Mouse (Mus musculus) limb, embryonic 12.5 days (tissue): Measurements from ENCODE around the gene Tchhl1. TPM values are rescaled to one million over a fixed set of nuclear protein-coding genes. Genes with fewer than 3 reads are reported as not detected.
A peak's percentile ranks its signal among the peaks of the same experiment; 100 is the strongest.
"Not testable (repeated sequence)": the region's sequence is repeated elsewhere in the genome, so short reads cannot be mapped to it uniquely, and the experiment has no call there.

Source experiments
- ATAC-seq: fragments of 200-750 bp; cut with Nextera tagmentation; 2 replicates; pipeline ENCODE4 v1.8.0; 2017; ENCODE audit warnings: low read depth, moderate TSS enrichment; ENCODE audit not compliant: insufficient number of reproducible peaks, insufficient read depth, low FRiP score, low TSS enrichment
- H3K27ac ChIP-seq: fragments of 300-500 bp; sonication (generic); 2 replicates; pipeline ENCODE4 v1.5.1; 2016; ENCODE audit warnings: mild to moderate bottlenecking, moderate library complexity
- H3K27me3 ChIP-seq: fragments of 300-500 bp; sonication (generic); 2 replicates; pipeline ENCODE4 v1.6.1; 2016; ENCODE audit warnings: mild to moderate bottlenecking, moderate library complexity
- H3K36me3 ChIP-seq: fragments of 300-500 bp; sonication (generic); 2 replicates; pipeline ENCODE4 v1.6.1; 2016; ENCODE audit warnings: mild to moderate bottlenecking, moderate library complexity
- H3K4me1 ChIP-seq: fragments of 300-500 bp; sonication (generic); replicated peaks from 2 replicates; pipeline ENCODE4 v1.6.1; 2016
- H3K4me2 ChIP-seq: fragments of 300-500 bp; sonication (generic); 2 replicates; pipeline ENCODE4 v1.6.1; 2016; ENCODE audit warnings: mild to moderate bottlenecking, moderate library complexity
- H3K4me3 ChIP-seq: fragments of 300-500 bp; sonication (generic); replicated peaks from 2 replicates; pipeline ENCODE4 v1.5.1; 2016; ENCODE audit warnings: mild to moderate bottlenecking
- H3K9ac ChIP-seq: fragments of 300-500 bp; sonication (generic); replicated peaks from 2 replicates; pipeline ENCODE4 v1.6.1; 2016; ENCODE audit warnings: mild to moderate bottlenecking, moderate library complexity
- H3K9me3 ChIP-seq: fragments of 300-500 bp; sonication (generic); 2 replicates; pipeline ENCODE4 v1.6.1; 2016; ENCODE audit warnings: mild to moderate bottlenecking, moderate library complexity
- WGBS: fragments of 180-500 bp; shearing (Covaris S2); methylation state at CpG from one replicate; pipeline ENCODE4 v1.1.7; 2016; 5-methylcytosine and 5-hydroxymethylcytosine counted together
- polyA plus RNA-seq: library from polyadenylated mRNA; unstranded; fragments of >200 nt; fragmentation: Nextera tagmentation; extraction: Ambion mirVana; gene quantifications from 2 replicates; pipeline ENCODE4 v1.2.1, GENCODE M21; 2016

The Tchhl1 gene
- polyA plus RNA-seq = not detected in 2 replicates

GRCm38 (mm10) chr3:93468561-93468960 lies at the start of gene Tchhl1:
TSS of gene Tchhl1 (plus strand) at chr3:93468754.
- ATAC-seq = no peak
- 37% methylated on average over 5 of the region's 5 CpGs for WGBS
- no peak within 1 kb of the TSS for H3K27ac ChIP-seq
- H3K9ac ChIP-seq = no peak within 1 kb of the TSS
- no peak within 1 kb of the TSS for H3K4me2 ChIP-seq
- no peaks in the 10 kb centered on the region for H3K4me1 ChIP-seq
- H3K9me3 ChIP-seq = no peaks in the 10 kb centered on the region
- no peaks in the 10 kb centered on the region for H3K36me3 ChIP-seq
- H3K27me3 ChIP-seq = no peaks in the 10 kb centered on the region
- no peak within 1 kb of the TSS for H3K4me3 ChIP-seq

GRCm38 (mm10) chr3:93431673-93432072 lies 36.9 kb upstream of the Tchhl1 start:
- H3K9me3 ChIP-seq = no peaks in the 10 kb centered on the region
- no peak for ATAC-seq
- H3K4me2 ChIP-seq = no peak overlapping the region
- H3K9ac ChIP-seq = no peak overlapping the region
- H3K4me1 ChIP-seq = no peaks in the 10 kb centered on the region
- H3K36me3 ChIP-seq = no peaks in the 10 kb centered on the region
- whole genome bisulfite sequencing = 64% methylated on average over 3 of the region's 3 CpGs
- H3K27me3 ChIP-seq = no peaks in the 10 kb centered on the region
- H3K27ac ChIP-seq = no peak overlapping the region
- no peak overlapping the region for H3K4me3 ChIP-seq

DNA sequence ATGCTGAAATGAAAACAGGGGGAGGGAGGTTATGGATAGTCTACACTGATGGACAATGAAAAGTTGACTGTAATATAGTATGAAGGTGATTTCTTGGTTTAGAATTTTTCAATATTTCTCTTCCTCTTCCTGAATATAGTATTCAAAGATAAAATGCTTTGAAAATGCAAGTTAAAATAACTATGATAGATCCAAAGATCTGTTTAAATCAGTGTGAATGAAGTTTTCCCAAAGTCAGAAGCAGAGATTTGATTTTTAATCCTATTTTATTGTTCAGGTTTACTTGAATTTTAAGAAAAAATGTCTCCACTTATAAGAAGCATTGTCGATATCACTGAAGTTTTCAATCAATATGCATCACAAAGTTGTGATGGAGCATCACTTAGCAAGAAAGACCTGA lies 26.5 kb upstream of the Tchhl1 start, which contains the start of gene Tchh:
Gene Tchh, plus strand, starts transcription at position 301 of the 400 bp plus-strand sequence.
- no peaks in the 10 kb centered on the region for H3K36me3 ChIP-seq
- H3K4me1 ChIP-seq = peaks cover 18% of the 10 kb centered on the region; the same call in 1 of the 2 replicates
- no peak within 1 kb of the TSS for H3K27ac ChIP-seq
- ATAC-seq = no peak
- no peak within 1 kb of the TSS for H3K9ac ChIP-seq
- no peaks in the 10 kb centered on the region for H3K9me3 ChIP-seq
- 87% methylated on average over 1 of the region's 1 CpGs for WGBS
- H3K4me2 ChIP-seq = peak within 1 kb of the TSS; percentile 88
- peaks cover 50% of the 10 kb centered on the region for H3K27me3 ChIP-seq
- H3K4me3 ChIP-seq = peak within 1 kb of the TSS; percentile 59; the same call in 1 of the 2 replicates

DNA sequence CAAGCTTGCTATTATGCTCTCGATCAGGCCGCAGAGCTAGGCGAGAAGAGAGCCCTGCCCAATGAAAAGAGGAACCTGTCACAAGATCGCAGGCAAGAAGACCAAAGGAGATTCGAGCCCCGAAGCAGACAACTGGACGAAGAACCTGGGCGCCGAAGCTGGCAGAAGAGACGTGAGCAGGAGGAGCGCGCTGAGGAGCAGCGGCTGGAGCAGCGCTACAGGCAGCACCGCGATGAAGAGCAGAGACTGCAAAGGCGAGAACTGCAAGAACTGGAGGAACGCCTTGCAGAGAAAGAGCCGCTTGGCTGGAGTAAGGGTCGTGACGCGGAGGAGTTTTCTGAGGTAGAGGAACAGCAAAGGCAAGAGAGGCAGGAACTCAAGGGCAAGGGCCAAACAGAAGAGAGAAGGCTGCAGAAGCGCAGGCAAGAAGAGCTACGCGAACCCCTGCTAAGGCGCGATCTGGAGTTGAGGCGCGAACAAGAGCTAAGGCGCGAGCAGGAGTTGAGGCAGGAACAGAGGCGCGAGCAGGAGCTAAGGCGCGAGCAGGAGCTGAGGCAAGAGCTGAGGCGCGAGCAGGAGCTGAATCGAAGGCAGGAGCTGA lies 25.0 kb upstream of the Tchhl1 start:
- peak overlapping the region; percentile 59 for H3K4me3 ChIP-seq
- no peaks in the 10 kb centered on the region for H3K36me3 ChIP-seq
- H3K9me3 ChIP-seq = no peaks in the 10 kb centered on the region
- H3K4me1 ChIP-seq = peaks cover 18% of the 10 kb centered on the region; the same call in 1 of the 2 replicates
- under 1% methylated on average over 38 of the region's 38 CpGs for WGBS
- peak overlapping the region; percentile 47; the same call in 1 of the 2 replicates for H3K9ac ChIP-seq
- H3K27ac ChIP-seq = no peak overlapping the region
- peaks cover 59% of the 10 kb centered on the region for H3K27me3 ChIP-seq
- H3K4me2 ChIP-seq = peak overlapping the region; percentile 88
- no peak for ATAC-seq

DNA sequence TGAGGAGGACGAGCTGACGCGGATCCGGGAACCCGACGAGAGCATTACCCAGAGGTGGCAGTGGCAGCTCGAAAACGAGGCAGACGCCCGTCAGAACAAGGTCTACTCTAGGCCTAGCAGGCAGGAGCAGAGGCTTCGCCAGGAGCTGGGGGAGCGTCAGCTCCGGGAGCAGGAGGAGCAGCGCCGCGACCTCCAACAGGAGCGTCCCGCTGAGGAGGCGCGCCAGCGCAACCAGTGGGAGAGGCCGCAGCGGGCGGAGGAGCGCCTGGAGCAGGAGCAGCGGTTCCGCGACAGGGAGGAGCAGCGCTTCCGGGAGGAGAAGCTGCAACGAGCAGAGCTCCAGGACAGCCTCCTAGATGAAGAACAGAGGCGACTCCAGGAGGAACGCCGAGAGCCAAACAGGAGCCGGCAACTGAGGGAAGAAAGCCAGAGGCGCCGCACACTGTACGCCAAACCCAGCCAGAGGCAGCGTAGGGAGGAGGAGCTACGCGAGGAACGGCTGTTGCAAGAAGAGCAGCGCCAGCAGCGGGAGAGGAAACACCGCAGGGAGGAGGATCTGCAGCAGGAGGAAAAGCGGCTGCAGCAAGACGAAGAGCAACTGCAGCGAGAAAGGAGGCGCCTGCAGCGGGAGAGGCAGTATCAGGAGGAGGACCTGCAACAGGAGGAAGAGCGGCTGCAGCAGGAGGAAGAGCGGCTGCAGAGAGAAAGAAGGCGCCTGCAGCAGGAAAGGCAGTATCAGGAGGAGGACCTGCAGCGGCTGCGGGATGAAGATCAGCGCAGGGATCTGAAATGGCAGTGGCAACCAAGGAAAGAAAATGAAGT lies 24.0 kb upstream of the Tchhl1 start:
- H3K9ac ChIP-seq = peak overlapping the region; percentile 47
- H3K4me3 ChIP-seq = peak overlapping the region; percentile 59
- H3K4me2 ChIP-seq = peak overlapping the region; percentile 88
- H3K9me3 ChIP-seq = no peaks in the 10 kb centered on the region
- under 1% methylated on average over 56 of the region's 56 CpGs for WGBS
- peaks cover 60% of the 10 kb centered on the region for H3K27me3 ChIP-seq
- peak; percentile 85 for ATAC-seq
- no peaks in the 10 kb centered on the region for H3K36me3 ChIP-seq
- H3K27ac ChIP-seq = no peak overlapping the region
- peaks cover 18% of the 10 kb centered on the region; the same call in 1 of the 2 replicates for H3K4me1 ChIP-seq

GRCm38 (mm10) chr3:93445165-93445705 lies 23.3 kb upstream of the Tchhl1 start:
- H3K27me3 ChIP-seq = peaks cover 66% of the 10 kb centered on the region
- H3K9me3 ChIP-seq = no peaks in the 10 kb centered on the region
- H3K9ac ChIP-seq = peak overlapping the region; percentile 47
- under 1% methylated on average over 36 of the region's 36 CpGs for WGBS
- no peaks in the 10 kb centered on the region for H3K36me3 ChIP-seq
- H3K4me2 ChIP-seq = peak overlapping the region; percentile 88
- no peak for ATAC-seq
- peak overlapping the region; percentile 59 for H3K4me3 ChIP-seq
- H3K27ac ChIP-seq = no peak overlapping the region
- H3K4me1 ChIP-seq = peaks cover 18% of the 10 kb centered on the region; the same call in 1 of the 2 replicates

- Histone ChIP-seq H3K9me3 (no peaks in the 10 kb centered on the region), H3K9ac (peak overlapping the region; percentile 42), H3K4me2 (peak overlapping the region; percentile 88), H3K4me1 (peaks cover 18% of the 10 kb centered on the region; the same call in 1 of the 2 replicates), H3K27me3 (peaks cover 58% of the 10 kb centered on the region), H3K4me3 (peak overlapping the region; percentile 59), H3K36me3 (no peaks in the 10 kb centered on the region), H3K27ac (no peak overlapping the region)
- ATAC-seq = no peak
- WGBS = under 1% methylated on average over 54 of the region's 54 CpGs
These were observed 22.3 kb upstream of the Tchhl1 start for GRCm38 (mm10) chr3:93446128-93446755.

- ATAC-seq, H3K27ac ChIP-seq, H3K9me3 ChIP-seq, H3K36me3 ChIP-seq: not testable (repeated sequence)
- H3K4me1 ChIP-seq = peaks cover 18% of the 10 kb centered on the region; the same call in 1 of the 2 replicates
- H3K4me3 ChIP-seq = peak overlapping the region; percentile 59
- H3K9ac ChIP-seq = peak overlapping the region; percentile 42
- under 1% methylated on average over 32 of the region's 32 CpGs for WGBS
- peak overlapping the region; percentile 88 for H3K4me2 ChIP-seq
- H3K27me3 ChIP-seq = peaks cover 61% of the 10 kb centered on the region
These were observed 21.8 kb upstream of the Tchhl1 start for GRCm38 (mm10) chr3:93446756-93447137.

GRCm38 (mm10) chr3:93447138-93447841 lies 21.3 kb upstream of the Tchhl1 start:
- Histone ChIP-seq H3K36me3 (no peaks in the 10 kb centered on the region), H3K4me1 (peaks cover 18% of the 10 kb centered on the region; the same call in 1 of the 2 replicates), H3K27ac (no peak overlapping the region), H3K27me3 (peaks cover 60% of the 10 kb centered on the region), H3K9me3 (no peaks in the 10 kb centered on the region), H3K9ac (peak overlapping the region; percentile 42; the same call in 1 of the 2 replicates), H3K4me3 (peak overlapping the region; percentile 59), H3K4me2 (peak overlapping the region; percentile 88)
- under 1% methylated on average over 59 of the region's 59 CpGs for WGBS
- no peak; the same call in 1 of the 2 replicates for ATAC-seq

GRCm38 (mm10) chr3:93466556-93466955 lies 2.0 kb upstream of the Tchhl1 start:
- no peak for ATAC-seq
- Histone ChIP-seq H3K27ac (no peak overlapping the region), H3K27me3 (no peaks in the 10 kb centered on the region), H3K36me3 (no peaks in the 10 kb centered on the region), H3K9me3 (no peaks in the 10 kb centered on the region), H3K4me3 (no peak overlapping the region), H3K4me1 (no peaks in the 10 kb centered on the region), H3K9ac (no peak overlapping the region), H3K4me2 (no peak overlapping the region)
- 69% methylated on average over 3 of the region's 3 CpGs for WGBS
